Mouse (Mus musculus) adrenal gland, postnatal 36 days (tissue): ENCODE results near the gene Map2k2. TPM values are rescaled to one million over a fixed set of nuclear protein-coding genes. Genes with fewer than 3 reads are reported as not detected.

Experiments
- DNase-seq, 2 experiments: peaks; one replicate each; pipeline ENCODE4 v3.0.0; 2021; ENCODE audit warnings: mixed read lengths in 1 of 2
- total RNA-seq, 2 experiments: library from RNA; stranded (reverse); gene quantifications; 2 replicates each; pipeline ENCODE4 v1.2.3; 2021

The Map2k2 gene
- total RNA-seq, 2 experiments from 2014 or later, result 178 to 186 TPM

DNA sequence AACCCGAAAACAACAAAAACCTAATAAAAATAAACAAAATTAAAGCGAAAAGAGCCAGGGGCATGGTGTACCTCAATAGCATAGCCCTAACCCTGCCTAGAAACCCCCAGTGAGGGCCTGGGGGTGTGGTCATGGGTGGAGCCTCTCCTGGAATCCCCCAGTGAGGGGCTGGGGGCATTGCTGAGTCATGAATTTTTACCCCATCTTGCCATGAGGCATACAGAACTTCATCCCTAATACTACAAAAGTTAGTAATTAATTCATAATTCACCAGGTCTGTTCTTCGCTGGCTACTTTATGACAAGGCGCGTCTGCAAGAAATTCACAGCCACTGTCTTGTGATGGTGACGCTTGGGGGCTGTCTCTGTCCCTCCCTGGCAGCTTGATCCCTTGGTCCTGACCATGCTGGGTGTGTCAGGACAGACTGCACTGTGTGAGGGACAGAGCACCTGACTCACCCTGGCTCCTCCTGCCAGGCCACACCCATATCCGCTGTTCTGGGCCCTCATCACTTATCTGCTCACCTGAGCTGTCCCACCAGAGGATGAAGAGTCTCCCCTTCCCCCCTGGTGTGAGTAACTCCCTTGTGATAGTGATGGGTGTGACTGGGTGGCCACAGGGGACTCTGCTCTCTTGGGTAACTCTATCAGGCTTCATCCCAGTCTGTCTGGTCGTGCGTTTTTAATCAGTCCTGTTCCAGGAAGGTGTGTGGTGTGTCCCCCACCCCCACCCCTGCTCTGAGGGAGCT is 10.6 kb upstream of the Map2k2 start:
- no peak for DNase-seq

DNA sequence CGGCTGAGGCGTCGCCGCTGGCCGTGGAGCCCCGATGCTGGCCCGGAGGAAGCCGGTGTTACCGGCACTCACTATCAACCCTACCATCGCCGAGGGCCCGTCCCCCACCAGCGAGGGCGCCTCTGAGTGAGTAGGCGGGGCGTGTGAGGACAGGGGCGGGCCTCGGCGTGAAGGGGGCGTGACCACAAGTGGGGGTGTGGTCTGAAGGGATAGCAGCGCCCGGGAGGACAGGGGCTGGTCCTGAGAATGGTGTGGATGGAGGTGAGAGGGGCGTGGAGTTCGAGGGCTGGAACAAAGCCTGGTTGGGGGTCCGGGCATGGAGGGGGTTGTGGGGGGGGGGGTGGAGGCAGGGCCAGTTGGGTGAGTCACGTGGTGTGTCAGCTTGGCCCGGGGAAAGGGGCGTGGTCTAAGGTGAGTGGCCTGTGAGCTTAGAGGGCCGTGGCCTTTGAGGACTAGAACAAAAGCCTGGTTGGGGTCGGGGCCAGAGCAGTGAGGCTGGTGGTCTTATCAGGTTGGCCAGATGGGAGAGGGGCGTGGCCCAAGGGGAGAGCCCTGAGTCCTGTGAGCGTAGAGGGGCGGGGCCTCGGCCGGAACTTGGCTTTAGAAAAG is 502 bp downstream of the Map2k2 start:
- DNase-seq, result peak; percentile 89 to 92

DNA sequence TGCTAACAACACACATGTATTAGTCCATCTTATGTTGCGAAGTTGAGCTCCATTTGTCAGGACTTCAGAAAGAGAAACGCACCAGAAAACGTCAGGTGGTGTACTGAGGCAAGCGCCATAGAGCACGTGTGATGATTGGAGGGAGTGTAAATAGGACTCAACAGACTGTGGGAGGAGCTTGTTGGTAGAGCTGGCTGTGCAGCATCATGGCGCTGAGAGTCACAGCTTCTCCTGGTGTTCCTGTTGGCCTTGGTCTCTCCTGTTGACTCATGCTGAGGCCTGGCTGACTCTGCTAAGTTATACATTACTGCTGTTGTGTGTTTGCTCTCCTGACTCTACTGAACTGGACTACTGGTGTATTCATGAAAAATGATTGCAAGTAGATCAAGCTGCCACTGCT is 7.2 kb downstream of the Map2k2 start:
- peak; percentile 50 to 56 for DNase-seq

DNA sequence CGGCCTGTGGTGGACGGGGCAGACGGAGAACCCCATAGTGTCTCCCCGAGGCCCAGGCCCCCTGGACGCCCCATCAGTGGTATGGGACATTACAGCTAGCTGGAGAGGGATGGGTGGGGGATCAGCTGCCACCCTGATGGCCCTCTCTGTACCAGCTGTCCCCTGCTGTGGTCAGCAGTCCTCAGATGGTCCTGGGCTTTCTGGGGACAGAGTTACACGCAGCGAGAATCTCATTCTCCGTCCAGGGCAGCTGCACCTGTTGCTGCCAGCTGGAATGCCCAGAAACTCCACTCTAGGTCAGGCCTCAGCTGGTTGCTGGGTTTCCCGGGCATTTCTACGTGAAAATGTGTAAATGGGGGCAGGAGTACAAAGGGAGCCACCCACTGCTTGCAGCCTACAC is 13.9 kb downstream of the Map2k2 start:
- DNase-seq, result no peak

DNA sequence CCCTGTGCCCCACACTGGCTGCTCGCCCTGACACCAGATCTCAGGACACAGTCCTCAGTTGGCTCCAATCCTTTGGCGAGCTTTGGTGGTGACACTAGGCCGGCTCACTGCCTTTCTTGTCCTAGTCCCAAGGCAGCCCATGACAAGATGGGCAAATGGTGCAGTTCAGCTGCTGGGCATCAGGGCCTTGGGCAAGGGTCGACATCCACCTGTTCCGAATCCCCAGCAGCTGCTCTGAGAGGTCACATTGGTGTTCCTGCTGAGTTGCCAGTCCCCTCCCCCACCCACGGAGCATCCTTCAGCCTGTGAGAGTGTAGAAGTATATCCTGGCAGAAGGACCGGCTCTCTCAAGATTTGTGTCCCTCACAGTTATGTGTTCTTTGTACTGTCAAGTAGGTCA is 14.9 kb downstream of the Map2k2 start:
- no peak for DNase-seq

DNA sequence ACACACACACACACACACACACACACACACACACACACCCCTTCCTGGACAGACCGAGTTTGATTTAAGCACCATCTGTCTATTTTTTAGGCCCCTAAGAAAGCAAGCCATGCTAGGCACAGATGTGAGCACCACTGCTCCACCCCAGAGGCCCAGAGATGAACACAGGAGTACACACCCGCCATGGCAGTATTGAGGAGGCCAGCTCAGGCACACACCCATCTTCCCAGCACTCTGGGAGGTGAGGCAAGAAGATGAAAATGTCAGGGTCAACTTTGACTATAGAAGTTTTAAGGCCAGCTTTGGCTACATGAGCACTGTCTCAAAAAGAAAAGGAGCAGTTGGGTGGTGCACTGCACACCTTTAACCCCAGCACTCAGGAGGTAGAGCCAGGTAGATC is 17.2 kb downstream of the Map2k2 start:
- no peak for DNase-seq

DNA sequence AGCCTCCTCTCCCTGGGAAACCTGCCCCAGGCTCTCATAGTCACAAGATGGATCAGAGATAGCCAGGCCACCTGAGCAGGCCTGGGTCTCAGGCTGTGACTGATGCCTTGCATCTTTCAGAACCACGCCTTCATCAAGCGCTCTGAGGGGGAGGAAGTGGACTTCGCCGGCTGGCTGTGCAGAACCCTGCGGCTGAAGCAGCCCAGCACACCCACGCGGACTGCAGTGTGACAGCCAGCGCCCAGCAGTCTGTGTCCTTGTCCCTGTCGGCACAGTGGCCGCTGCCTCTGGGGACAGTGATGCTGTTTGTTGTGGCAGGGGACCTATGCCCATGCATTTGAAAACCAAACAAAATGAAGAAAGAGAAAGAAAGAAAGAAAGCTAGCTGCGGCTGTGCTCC is 17.8 kb downstream of the Map2k2 start:
- peak; percentile 60 to 69 for DNase-seq

GRCm38 (mm10) chr10:81134181-81134587 is 28.5 kb downstream of the Map2k2 start:
- DNase-seq, result peak; percentile 71 to 87

DNA sequence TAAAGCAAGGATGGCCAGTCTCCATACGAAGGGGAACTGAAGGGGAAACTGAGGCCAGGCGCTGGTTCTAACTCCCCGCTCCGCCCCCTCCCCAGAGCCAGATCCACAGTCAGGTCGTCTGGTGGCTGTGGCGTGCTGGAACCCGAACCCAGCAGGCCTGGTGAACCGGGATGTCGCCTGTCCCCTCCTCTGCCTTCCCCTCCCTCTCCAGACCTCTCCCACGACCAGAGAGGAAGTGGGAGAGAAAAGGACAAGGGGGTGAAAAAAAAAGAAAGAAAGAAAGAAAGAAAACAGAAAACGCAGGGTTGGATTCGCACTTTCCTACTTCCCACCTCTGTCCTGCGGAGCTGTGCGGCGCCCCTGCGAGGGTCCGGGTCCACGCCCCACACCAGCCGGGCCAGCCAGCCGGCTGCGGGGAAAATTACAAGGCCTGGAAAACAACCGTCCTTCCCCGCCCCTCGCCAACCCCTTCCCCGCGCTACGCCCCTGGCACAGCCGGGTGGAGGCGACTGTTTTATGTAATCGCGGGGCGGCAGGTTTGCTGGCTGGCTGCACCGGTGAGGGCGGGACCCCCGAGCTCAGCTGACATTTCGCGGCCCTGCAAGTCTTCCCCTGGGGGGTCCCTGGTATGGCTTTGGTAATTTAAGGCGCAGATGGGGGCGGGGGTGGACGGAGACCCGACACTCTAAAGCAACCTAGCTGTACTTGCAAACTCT is 29.4 kb downstream of the Map2k2 start, which contains the start of gene Zbtb7a:
TSS of gene Zbtb7a (plus strand) at position 255 of the 716 bp plus-strand sequence.
- DNase-seq, result peak; percentile 46 to 69

- peak; percentile 82 to 86 for DNase-seq
These were observed 30.4 kb downstream of the Map2k2 start for GRCm38 (mm10) chr10:81135831-81136705.

GRCm38 (mm10) chr10:81136706-81137231 is 31.1 kb downstream of the Map2k2 start:
- peak; percentile 86 to 88 for DNase-seq

DNA sequence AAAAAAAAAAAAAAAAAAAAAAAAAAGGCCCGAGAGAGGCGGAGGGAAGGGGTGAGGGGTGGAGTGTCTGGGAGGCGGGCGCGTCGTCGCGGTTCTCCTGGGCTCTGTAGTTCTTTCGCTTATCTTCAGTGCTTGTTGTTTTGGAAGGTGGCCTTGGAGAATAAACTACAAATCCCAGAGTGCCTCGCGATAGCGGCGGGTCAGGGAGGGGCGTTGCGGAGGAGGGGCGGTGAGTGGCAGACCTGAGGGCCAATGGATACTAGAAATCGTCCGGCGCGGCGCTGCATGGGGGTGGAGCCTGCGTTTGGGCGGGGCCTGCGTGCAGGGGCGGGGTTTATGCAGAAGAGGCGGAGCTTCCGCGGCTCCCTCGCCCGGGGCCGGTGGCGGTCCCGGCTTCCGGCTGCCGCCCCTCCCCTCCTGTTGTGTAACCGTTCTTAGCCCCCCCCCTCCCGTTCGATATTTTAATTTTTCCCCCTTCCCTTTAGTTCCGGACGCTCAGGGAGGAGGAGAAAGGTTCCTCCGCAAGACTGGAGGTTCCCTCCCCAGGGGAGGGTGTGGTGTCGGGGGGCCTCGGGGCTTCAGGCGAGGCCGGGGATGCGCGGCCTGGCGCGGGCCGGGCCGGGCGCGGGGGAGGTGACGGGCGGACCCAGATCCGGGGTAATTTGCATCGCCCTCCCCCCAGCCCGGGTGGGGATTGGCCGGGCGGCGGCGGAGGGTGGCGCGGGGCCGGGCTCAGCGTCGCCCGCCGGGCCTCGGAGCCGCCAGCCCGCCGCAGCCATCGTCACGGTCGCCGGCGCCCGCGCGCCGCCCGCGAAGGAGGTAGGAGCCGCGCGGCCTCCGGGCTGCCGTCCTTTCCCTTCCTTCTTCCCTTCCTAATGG is 31.8 kb downstream of the Map2k2 start:
- DNase-seq, result peak; percentile 99

DNA sequence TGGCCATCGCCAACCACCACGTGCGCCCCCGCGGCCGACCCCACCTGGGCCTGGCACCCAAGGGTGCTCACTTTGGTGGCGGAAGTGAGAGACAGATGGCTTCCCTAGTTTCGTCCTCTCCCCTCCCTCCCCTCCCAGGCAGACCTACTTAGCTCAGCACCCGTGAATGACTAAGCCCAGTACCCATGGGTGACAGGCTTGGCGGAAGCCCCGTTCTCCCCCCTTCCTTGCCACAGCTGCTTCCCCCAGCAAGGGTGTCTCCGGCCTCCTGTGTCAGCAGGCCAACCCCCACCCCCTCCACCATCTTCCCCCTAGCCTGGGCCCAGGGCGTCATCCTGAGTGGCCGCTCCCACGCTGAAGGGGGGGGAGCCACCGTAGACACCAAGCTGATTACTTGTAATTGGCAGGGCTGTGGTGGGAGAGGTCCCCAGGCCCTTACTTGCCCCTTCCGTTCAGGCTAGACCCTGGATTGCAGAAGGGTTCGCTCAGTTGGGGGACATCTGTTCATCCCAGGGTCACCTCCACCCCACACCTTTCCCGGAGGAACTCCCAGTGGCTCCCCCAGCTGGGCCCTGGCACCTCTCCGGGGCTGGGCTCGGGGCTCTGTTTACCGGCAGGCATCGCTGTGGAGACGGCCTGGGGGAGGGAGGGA is 32.5 kb downstream of the Map2k2 start:
- peak in 1 of 2 experiments; percentile 61 for DNase-seq

GRCm38 (mm10) chr10:81138821-81139528 is 33.3 kb downstream of the Map2k2 start:
- no peak for DNase-seq

DNA sequence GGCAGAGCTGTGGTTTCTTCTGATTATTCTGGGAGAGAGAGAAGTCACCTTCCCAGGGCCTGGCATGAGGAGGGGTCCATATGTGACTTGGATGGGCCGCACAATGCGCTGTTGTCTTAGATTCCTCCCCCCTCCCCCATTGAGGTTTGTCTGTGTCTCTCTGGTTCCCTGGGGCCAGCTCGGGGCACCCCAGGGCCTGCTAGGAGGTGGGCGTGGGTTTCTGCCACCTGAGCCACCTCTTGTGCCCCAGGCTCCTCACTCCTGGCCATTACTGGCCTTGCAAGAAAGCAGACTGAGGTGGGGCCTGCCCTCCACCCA is 33.8 kb downstream of the Map2k2 start:
- DNase-seq, result no peak

- peak in 1 of 2 experiments; percentile 53 for DNase-seq
These were observed 34.3 kb downstream of the Map2k2 start for GRCm38 (mm10) chr10:81140005-81140404.

GRCm38 (mm10) chr10:81140717-81141454 is 35.2 kb downstream of the Map2k2 start:
- peak in 1 of 2 experiments; percentile 57 for DNase-seq

DNA sequence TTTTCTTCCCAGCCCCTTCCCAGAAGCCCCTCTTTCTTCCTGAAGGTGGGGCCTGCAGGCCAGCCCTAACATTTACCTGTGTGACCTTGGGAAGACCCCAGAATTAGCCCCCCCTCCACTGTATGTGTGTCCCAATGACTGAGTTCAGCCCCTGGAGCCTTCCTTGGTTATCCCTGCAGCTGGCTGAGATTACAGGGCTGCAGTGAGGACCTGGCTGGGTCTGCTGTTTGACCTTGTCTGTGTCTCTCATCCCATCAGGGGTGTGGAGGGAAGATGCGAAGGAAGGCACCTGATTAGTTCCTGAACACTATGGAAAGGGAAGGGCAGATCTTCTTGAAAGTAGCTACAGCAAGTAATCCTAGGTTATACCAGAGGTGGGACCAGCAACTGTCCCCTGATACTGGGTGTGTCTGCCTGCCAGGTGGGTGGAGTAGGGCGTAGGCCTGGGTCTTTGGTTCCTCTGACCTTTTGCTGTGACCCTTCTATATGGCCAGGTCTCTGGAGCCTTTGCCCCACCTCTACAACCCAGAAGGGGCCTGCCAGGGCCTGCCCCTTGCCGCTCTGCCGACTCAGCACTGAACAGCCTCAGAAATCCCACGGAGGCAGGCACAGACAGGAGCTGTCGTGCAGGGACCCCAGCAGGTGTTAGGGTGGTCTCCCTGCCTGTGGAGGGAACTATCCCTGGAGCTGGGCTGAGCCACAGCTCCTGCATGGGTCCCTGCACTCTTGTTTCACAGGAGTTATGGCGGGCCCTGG is 35.9 kb downstream of the Map2k2 start:
- DNase-seq, result no peak
